Mouse (Mus musculus): ENCODE results near the gene Mzf1.

DNA sequence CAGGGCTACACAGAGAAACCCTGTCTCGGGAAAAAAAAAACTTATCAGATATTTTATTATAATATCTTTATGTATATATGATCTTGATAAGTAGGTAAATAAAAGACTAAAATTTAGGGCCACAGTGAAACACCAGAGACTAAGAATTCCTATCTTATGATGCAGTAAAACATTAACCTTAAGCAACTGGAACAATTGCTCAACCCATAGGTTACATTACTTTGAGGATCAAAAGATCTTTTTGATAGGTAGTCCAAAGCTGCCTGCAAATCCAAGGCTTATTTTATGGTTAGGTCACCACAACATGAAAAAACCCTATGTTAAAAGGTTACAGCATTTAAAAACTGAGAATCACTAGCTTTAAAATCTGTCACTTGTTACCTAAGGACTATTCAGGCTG, 53.0 kb downstream of the Mzf1 start:
- TF ChIP-seq CTCF (IDR thresholded peaks at IDR 0.05; ENCODE audit: control insufficient read depth, insufficient read depth, insufficient replicate concordance, low read depth, low read length), result no peak
- TF ChIP-seq POLR2A (IDR thresholded peaks at IDR 0.05; ENCODE audit: control insufficient read depth, low read depth, low read length), result no peak
